Mouse (Mus musculus): ENCODE measurements at regions not wholly inside any gene's neighbourhood (a gene's known extent, or its start where the extent isn't known, plus 50 kb on each side); places are given as distances from the start of the nearest gene placed in this dataset.

GRCm38 (mm10) chr7:37870956-37871355 is 97.5 kb upstream of the Zfp536 start:
- TF ChIP-seq POLR2A (IDR thresholded peaks at IDR 0.05; ENCODE audit: borderline replicate concordance, insufficient read depth, low read length) (no peak), CTCF (IDR thresholded peaks at IDR 0.05; ENCODE audit: borderline replicate concordance, insufficient read depth, low read depth, low read length) (no peak)
